Mouse (Mus musculus): ENCODE results near the gene Hcar1. TPM values are rescaled to one million over a fixed set of nuclear protein-coding genes. Genes with fewer than 3 reads are reported as not detected.
A peak's percentile ranks its signal among the peaks of the same experiment; 100 is the strongest.

Gene Hcar1
- polyA plus RNA-seq, 1 experiment from 2014 or later: 0.55 TPM

GRCm38 (mm10) chr5:123891669-123892068 is 11.8 kb upstream of the Hcar1 start:
- Histone ChIP-seq H3K9ac (no peak overlapping the region), H3K27ac (no peak overlapping the region), H3K4me3 (no peak overlapping the region), H3K36me3 (no peaks in the 10 kb centered on the region), H3K27me3 (no peaks in the 10 kb centered on the region), H3K4me1 (0 out of 2 replicates have a peak, but pooled peaks cover 2% of the 10 kb centered on the region), H3K4me2 (no peak overlapping the region), H3K9me3 (no peaks in the 10 kb centered on the region)
- WGBS: 48% methylated on average over 6 of the region's 6 CpGs
- ATAC-seq (ENCODE audit: insufficient number of reproducible peaks, low FRiP score, low TSS enrichment, low read depth): no peak

- H3K36me3 ChIP-seq: no peaks in the 10 kb centered on the region
- no peaks in the 10 kb centered on the region for H3K9me3 ChIP-seq
- no peak for ATAC-seq (ENCODE audit: insufficient number of reproducible peaks, low FRiP score, low TSS enrichment, low read depth)
- WGBS: 81% methylated on average over 5 of the region's 5 CpGs
- H3K4me2 ChIP-seq: no peak overlapping the region
- H3K27ac ChIP-seq: no peak overlapping the region
- H3K27me3 ChIP-seq: no peaks in the 10 kb centered on the region
- H3K9ac ChIP-seq: no peak overlapping the region
- no peak overlapping the region for H3K4me3 ChIP-seq
- 0 out of 2 replicates have a peak, but pooled peaks cover 2% of the 10 kb centered on the region for H3K4me1 ChIP-seq
Observed at GRCm38 (mm10) chr5:123890987-123891386, 11.2 kb upstream of the Hcar1 start.

- Histone ChIP-seq H3K4me3 (no peak overlapping the region), H3K4me1 (no peaks in the 10 kb centered on the region), H3K9me3 (no peaks in the 10 kb centered on the region), H3K27ac (no peak overlapping the region), H3K9ac (no peak overlapping the region), H3K4me2 (no peak overlapping the region), H3K36me3 (no peaks in the 10 kb centered on the region), H3K27me3 (no peaks in the 10 kb centered on the region)
- no peak for ATAC-seq (ENCODE audit: insufficient number of reproducible peaks, low FRiP score, low TSS enrichment, low read depth)
- 65% methylated on average over 2 of the region's 2 CpGs for WGBS
Observed at GRCm38 (mm10) chr5:123890312-123890711, 10.5 kb upstream of the Hcar1 start.

GRCm38 (mm10) chr5:123886365-123886764 is 6.5 kb upstream of the Hcar1 start:
- Histone ChIP-seq H3K9ac (no peak overlapping the region), H3K27me3 (no peaks in the 10 kb centered on the region), H3K4me3 (no peak overlapping the region), H3K4me2 (no peak overlapping the region), H3K4me1 (no peaks in the 10 kb centered on the region), H3K36me3 (no peaks in the 10 kb centered on the region), H3K9me3 (no peaks in the 10 kb centered on the region), H3K27ac (no peak overlapping the region)
- 68% methylated on average over 3 of the region's 3 CpGs for whole genome bisulfite sequencing
- ATAC-seq (ENCODE audit: insufficient number of reproducible peaks, low FRiP score, low TSS enrichment, low read depth): no peak

- H3K27me3 ChIP-seq: no peaks in the 10 kb centered on the region
- H3K27ac ChIP-seq: no peak overlapping the region
- H3K36me3 ChIP-seq: no peaks in the 10 kb centered on the region
- H3K4me3 ChIP-seq: no peak overlapping the region
- H3K9ac ChIP-seq: no peak overlapping the region
- peaks cover 8% of the 10 kb centered on the region for H3K4me1 ChIP-seq
- no peaks in the 10 kb centered on the region for H3K9me3 ChIP-seq
- no peak for ATAC-seq (ENCODE audit: insufficient number of reproducible peaks, low FRiP score, low TSS enrichment, low read depth)
- no peak overlapping the region for H3K4me2 ChIP-seq
- 77% methylated on average over 10 of the region's 10 CpGs for WGBS
Observed at GRCm38 (mm10) chr5:123884332-123884731, 4.5 kb upstream of the Hcar1 start.

GRCm38 (mm10) chr5:123883891-123884290 is 4.1 kb upstream of the Hcar1 start:
- H3K27ac ChIP-seq: no peak overlapping the region
- H3K36me3 ChIP-seq: no peaks in the 10 kb centered on the region
- no peak overlapping the region for H3K4me3 ChIP-seq
- 67% methylated on average over 7 of the region's 7 CpGs for WGBS
- H3K4me2 ChIP-seq: no peak overlapping the region
- no peaks in the 10 kb centered on the region for H3K27me3 ChIP-seq
- H3K9ac ChIP-seq: no peak overlapping the region
- H3K9me3 ChIP-seq: no peaks in the 10 kb centered on the region
- H3K4me1 ChIP-seq: peaks cover 10% of the 10 kb centered on the region
- no peak for ATAC-seq (ENCODE audit: insufficient number of reproducible peaks, low FRiP score, low TSS enrichment, low read depth)

GRCm38 (mm10) chr5:123880778-123881177 is 958 bp upstream of the Hcar1 start:
- Histone ChIP-seq H3K36me3 (no peaks in the 10 kb centered on the region), H3K27ac (no peak overlapping the region), H3K4me3 (no peak overlapping the region), H3K4me1 (peaks cover 29% of the 10 kb centered on the region), H3K9me3 (no peaks in the 10 kb centered on the region), H3K27me3 (no peaks in the 10 kb centered on the region), H3K4me2 (no peak overlapping the region), H3K9ac (no peak overlapping the region)
- no peak for ATAC-seq (ENCODE audit: insufficient number of reproducible peaks, low FRiP score, low TSS enrichment, low read depth)
- 82% methylated on average over 14 of the region's 14 CpGs for WGBS

GRCm38 (mm10) chr5:123878056-123878455 is 1.8 kb downstream of the Hcar1 start:
- Histone ChIP-seq H3K36me3 (no peaks in the 10 kb centered on the region), H3K9me3 (no peaks in the 10 kb centered on the region), H3K4me1 (peaks cover 29% of the 10 kb centered on the region), H3K4me3 (peak overlapping the region; percentile 18), H3K9ac (no peak overlapping the region), H3K4me2 (peak overlapping the region; percentile 34), H3K27me3 (no peaks in the 10 kb centered on the region), H3K27ac (no peak overlapping the region)
- ATAC-seq (ENCODE audit: insufficient number of reproducible peaks, low FRiP score, low TSS enrichment, low read depth): no peak
- WGBS: 20% methylated on average over 14 of the region's 14 CpGs

GRCm38 (mm10) chr5:123874177-123874576 is 5.6 kb downstream of the Hcar1 start:
- ATAC-seq (ENCODE audit: insufficient number of reproducible peaks, low FRiP score, low TSS enrichment, low read depth): no peak

GRCm38 (mm10) chr5:123869615-123870014 is 10.2 kb downstream of the Hcar1 start:
- H3K27ac ChIP-seq: peak overlapping the region; percentile 57
- H3K9me3 ChIP-seq: no peaks in the 10 kb centered on the region
- no peak overlapping the region for H3K4me2 ChIP-seq
- no peak overlapping the region for H3K4me3 ChIP-seq
- ATAC-seq (ENCODE audit: insufficient number of reproducible peaks, low FRiP score, low TSS enrichment, low read depth): no peak
- H3K4me1 ChIP-seq: no peaks in the 10 kb centered on the region
- H3K36me3 ChIP-seq: no peaks in the 10 kb centered on the region
- H3K27me3 ChIP-seq: no peaks in the 10 kb centered on the region
- 68% methylated on average over 4 of the region's 4 CpGs for WGBS
- no peak overlapping the region for H3K9ac ChIP-seq

More at GRCm38 (mm10) chr5:123874177-123874576, 5.6 kb downstream of the Hcar1 start:
- WGBS: 88% methylated on average over 5 of the region's 5 CpGs
- Histone ChIP-seq H3K4me3 (no peak overlapping the region), H3K4me2 (no peak overlapping the region), H3K4me1 (peaks cover 19% of the 10 kb centered on the region), H3K27me3 (no peaks in the 10 kb centered on the region), H3K9ac (no peak overlapping the region), H3K27ac (no peak overlapping the region), H3K9me3 (no peaks in the 10 kb centered on the region), H3K36me3 (no peaks in the 10 kb centered on the region)

GRCm38 (mm10) chr5:123866457-123866856 is 13.4 kb downstream of the Hcar1 start:
- no peak for ATAC-seq (ENCODE audit: insufficient number of reproducible peaks, low FRiP score, low TSS enrichment, low read depth)
- Histone ChIP-seq H3K9me3 (no peaks in the 10 kb centered on the region), H3K27me3 (no peaks in the 10 kb centered on the region), H3K27ac (no peak overlapping the region), H3K4me1 (peaks cover 7% of the 10 kb centered on the region; the same call in 1 of the 2 replicates), H3K4me2 (no peak overlapping the region), H3K36me3 (no peaks in the 10 kb centered on the region), H3K4me3 (no peak overlapping the region), H3K9ac (no peak overlapping the region)
- WGBS: 78% methylated on average over 4 of the region's 4 CpGs

GRCm38 (mm10) chr5:123865365-123865764 is 14.5 kb downstream of the Hcar1 start, which contains the start of gene Hcar2:
TSS of gene Hcar2 (minus strand) at chr5:123865499.
- Histone ChIP-seq H3K9me3 (no peaks in the 10 kb centered on the region), H3K4me1 (peaks cover 7% of the 10 kb centered on the region; the same call in 1 of the 2 replicates), H3K36me3 (no peaks in the 10 kb centered on the region), H3K9ac (no peak within 1 kb of the TSS), H3K4me3 (no peak within 1 kb of the TSS), H3K4me2 (0 out of 2 replicates have a peak within 1 kb of the TSS, but pooled peaks have one; percentile 2), H3K27me3 (no peaks in the 10 kb centered on the region), H3K27ac (peak within 1 kb of the TSS; percentile 27; the same call in 1 of the 2 replicates)
- no peak for ATAC-seq (ENCODE audit: insufficient number of reproducible peaks, low FRiP score, low TSS enrichment, low read depth)
- 66% methylated on average over 12 of the region's 12 CpGs for WGBS

GRCm38 (mm10) chr5:123863934-123864333 is 15.9 kb downstream of the Hcar1 start:
- no peak for ATAC-seq (ENCODE audit: insufficient number of reproducible peaks, low FRiP score, low TSS enrichment, low read depth)
- Histone ChIP-seq H3K4me1 (peaks cover 7% of the 10 kb centered on the region; the same call in 1 of the 2 replicates), H3K27me3 (no peaks in the 10 kb centered on the region), H3K36me3 (no peaks in the 10 kb centered on the region), H3K4me2 (no peak overlapping the region), H3K9me3 (no peaks in the 10 kb centered on the region), H3K4me3 (no peak overlapping the region), H3K9ac (no peak overlapping the region), H3K27ac (peak overlapping the region; percentile 22; the same call in 1 of the 2 replicates)
- 86% methylated on average over 14 of the region's 14 CpGs for WGBS
